Mouse (Mus musculus) kidney, postnatal 4 days (tissue): Measurements from ENCODE around the gene Lmod3.

ENCODE experiments used
- DNase-seq, 2 experiments: peaks; one replicate each; pipeline ENCODE4 v3.0.0; 2021; ENCODE audit warnings: mixed read lengths in 2 of 2

Lmod3 gene

DNA sequence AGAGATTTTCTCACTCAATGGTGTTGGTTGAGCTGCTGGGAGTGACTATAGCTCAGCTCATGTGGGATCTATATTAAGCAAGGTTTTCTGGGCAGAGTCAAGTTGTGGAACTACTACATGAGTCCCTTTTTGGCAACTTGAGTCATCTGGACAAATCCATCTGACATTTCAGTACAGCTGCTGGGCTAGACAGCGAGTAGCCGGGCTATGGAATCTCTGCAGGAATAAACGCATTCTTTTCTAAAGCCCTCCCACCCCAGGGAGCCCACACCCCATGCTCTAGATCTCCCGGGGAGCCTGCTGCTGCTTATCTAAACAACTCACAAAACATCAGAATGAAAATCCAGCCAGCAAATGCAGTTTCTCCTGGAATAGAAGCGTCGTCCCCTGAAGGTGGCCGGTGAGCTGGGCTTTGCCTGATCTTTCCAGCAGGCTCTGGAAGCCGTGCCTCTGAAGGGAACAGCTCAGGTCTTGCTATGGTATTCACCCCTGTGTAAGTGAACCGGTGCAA is at the start of gene Lmod3:
Lmod3 (minus strand) TSS at position 49 of the 511 bp plus-strand sequence.
- DNase-seq = peak in 1 of 2 experiments; percentile 8

- no peak for DNase-seq
Measured at GRCm38 (mm10) chr6:97302303-97302702, 49.7 kb upstream of the Lmod3 start.

- no peak for DNase-seq
Measured at GRCm38 (mm10) chr6:97300659-97301058, 48.1 kb upstream of the Lmod3 start.

- DNase-seq = no peak
Measured at GRCm38 (mm10) chr6:97300180-97300579, 47.6 kb upstream of the Lmod3 start.

- no peak for DNase-seq
Measured at GRCm38 (mm10) chr6:97297151-97297550, 44.6 kb upstream of the Lmod3 start.

DNA sequence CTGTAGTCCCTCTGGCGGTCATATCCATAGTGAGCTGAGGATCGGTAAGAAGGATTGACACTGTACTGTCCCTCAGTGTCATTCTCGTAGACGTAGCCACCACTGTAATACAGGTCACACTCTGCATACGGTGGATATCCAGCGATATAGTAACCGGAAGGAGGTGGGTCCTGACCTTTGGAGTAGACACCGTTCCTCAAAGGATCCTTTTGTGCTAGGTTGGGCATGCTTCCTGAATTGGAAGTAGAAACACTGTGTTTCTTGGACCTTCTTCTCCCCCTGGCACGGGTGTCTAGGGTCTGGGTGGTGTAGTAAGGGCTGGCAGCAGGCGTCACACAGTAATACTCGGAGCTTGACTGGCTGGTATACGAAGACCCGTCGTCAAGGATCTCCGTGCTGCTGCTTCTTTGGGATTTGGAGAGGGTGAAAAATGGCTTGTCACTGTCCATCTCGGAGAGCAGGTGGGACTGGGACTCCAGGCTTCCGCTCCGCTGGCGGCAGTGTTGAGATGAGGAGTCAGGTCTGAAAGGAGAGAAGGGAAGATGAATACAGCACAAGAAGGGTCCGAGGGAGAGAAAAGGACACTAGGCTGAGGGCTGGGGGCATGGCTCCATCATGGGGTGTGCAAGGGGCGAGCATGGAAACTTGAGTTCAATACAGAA is 43.4 kb upstream of the Lmod3 start:
- DNase-seq = no peak

GRCm38 (mm10) chr6:97295416-97295815 is 42.9 kb upstream of the Lmod3 start:
- DNase-seq = no peak

GRCm38 (mm10) chr6:97293667-97294569 is 41.4 kb upstream of the Lmod3 start:
- DNase-seq = no peak

GRCm38 (mm10) chr6:97292894-97293293 is 40.3 kb upstream of the Lmod3 start:
- DNase-seq = no peak

GRCm38 (mm10) chr6:97292096-97292495 is 39.5 kb upstream of the Lmod3 start:
- DNase-seq = no peak

GRCm38 (mm10) chr6:97291159-97291908 is 38.8 kb upstream of the Lmod3 start:
- no peak for DNase-seq

DNA sequence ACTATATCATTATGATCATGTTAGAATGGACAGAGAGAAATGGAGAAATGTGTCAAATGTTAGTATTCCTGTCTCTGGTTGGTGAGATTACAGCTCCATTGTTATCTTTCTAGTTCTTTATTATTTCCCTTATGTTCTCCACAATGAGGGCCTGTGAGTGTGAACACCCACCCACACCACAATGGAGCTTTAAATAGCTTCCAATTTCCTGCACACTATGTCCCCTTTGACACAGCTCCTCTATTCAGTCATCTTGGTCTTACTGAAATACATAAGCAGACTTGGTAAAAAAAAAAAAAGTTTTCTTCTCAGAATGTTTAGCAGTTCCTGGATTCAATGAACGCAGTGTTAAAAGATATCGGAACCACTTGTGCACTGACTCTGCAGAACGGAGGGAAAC is 38.1 kb upstream of the Lmod3 start:
- no peak for DNase-seq

GRCm38 (mm10) chr6:97289838-97290237 is 37.3 kb upstream of the Lmod3 start:
- no peak for DNase-seq

GRCm38 (mm10) chr6:97289316-97289820 is 36.8 kb upstream of the Lmod3 start:
- DNase-seq = no peak

DNA sequence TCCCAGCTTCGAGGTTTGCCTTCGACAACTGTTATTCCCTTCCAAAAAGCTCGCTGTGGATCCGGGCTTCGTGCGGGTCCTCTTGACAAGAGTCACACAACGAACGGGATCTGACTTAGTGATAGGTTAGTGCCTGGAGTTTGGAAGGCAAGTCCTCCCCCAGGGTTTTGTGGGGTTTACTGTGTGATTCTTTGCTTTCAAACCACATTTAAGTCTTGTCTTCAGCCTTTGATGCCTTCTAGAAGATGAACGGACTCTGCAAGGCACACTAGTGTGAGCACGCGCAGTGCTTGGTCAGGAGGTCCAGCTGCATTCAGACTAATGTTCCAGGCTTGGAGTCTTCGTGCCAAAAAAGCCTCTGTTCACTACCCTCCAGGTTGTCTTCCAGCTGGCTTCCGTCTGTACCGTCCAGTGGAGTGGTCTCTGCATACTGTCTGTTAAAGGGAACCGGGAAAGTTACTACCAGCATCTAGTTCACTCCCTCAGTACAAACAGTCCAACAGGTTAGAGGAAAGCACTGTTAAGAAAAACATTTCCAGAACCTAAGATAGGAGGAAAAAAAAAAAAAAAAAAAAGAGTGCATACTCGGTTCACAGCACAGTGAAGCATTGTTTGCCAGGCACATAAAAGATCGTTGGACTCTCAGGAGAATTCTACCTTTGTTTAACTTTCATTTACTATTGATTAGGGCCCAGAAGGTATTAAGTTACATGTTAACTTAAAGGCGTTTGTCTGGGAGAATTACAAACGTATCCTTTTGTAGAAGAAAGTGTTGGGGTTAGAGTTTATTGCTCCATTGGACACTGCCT is 35.7 kb upstream of the Lmod3 start:
- no peak for DNase-seq

DNA sequence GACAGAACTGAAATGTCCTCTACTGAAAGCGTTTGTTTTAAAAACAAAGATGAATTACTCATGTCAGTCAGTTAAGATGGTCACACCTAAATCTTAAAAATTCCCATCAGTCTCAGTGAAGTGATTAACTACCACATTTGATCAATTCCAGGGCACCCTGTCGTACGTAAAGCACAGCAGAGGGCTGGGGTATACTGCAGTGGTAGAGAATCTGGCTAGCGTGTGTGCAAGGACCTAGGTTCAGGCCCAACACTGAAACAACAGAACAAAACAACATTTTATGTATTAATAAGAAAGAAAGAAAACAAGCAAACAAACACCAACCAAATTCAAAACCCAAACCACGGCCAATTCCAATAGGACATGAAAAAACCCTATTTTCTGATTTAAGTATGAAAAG is 33.8 kb upstream of the Lmod3 start:
- DNase-seq = no peak

- no peak for DNase-seq
Measured at GRCm38 (mm10) chr6:97283676-97284075, 31.1 kb upstream of the Lmod3 start.

DNA sequence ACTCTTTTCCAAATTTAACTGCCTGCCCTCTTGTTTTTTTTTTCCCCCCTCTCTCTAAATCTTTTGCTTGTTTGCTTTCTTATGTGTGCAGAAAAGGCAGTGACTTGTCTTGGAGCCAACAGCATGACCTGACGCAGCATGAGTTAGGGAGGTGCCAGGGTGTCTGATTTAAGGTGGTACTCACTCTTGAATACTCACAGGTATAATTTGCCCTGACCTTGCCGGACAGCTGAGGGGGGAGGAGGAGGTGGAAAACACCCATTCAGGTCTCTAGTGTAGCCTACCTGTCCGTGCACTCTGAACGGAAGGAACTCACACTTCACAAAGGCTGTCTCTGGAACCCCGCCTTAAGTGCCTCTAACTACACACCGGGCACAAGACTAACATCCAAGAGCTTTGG is 26.3 kb upstream of the Lmod3 start:
- DNase-seq = peak in 1 of 2 experiments; percentile 33

GRCm38 (mm10) chr6:97278014-97278787 is 25.6 kb upstream of the Lmod3 start:
- DNase-seq = peak; percentile 85 to 89

GRCm38 (mm10) chr6:97276890-97277497 is 24.4 kb upstream of the Lmod3 start:
- DNase-seq = no peak

DNA sequence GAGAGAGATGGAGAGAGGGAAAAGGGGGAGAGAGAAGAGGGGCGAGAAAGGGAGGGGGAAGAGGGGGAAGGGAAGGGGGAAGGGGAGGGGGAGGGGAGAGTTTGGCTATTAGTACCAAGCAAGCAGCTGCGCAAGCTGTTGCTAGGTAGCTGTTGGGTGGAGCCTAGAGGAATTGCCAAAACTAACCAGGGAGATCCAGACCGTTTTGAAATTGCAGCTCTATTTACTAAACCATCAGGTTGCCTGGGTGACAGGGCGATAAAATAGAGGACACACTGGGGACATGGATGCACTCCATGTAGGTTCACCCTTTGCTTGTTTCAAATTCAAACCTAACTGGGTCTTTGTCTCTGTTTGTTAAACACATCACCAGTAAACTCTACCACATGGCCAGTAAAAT is 23.8 kb upstream of the Lmod3 start:
- peak in 1 of 2 experiments; percentile 28 for DNase-seq
